Mouse (Mus musculus) C2C12 (cell line): ENCODE measurements around the gene Rpl11.
A peak's percentile ranks its signal among the peaks of the same experiment; 100 is the strongest.

ENCODE experiments used
- CEBPB ChIP-seq: IDR thresholded peaks from one replicate; pipeline ENCODE4 v1.6.1; 2011; ENCODE audit warnings: low read depth, mild to moderate bottlenecking, control low read depth, moderate library complexity
- CTCF ChIP-seq: IDR thresholded peaks from one replicate; pipeline ENCODE4 v1.5.1; 2011; ENCODE audit not compliant: control insufficient read depth, insufficient read depth, insufficient read length
- MAX ChIP-seq: IDR thresholded peaks from one replicate; pipeline ENCODE4 v1.6.1; 2011; ENCODE audit warnings: mild to moderate bottlenecking, control low read depth
- MYOD1 ChIP-seq: IDR thresholded peaks from one replicate; pipeline ENCODE4 v1.6.1; 2011; ENCODE audit warnings: low read depth; ENCODE audit not compliant: control insufficient read depth, insufficient read length
- MYOG ChIP-seq: IDR thresholded peaks from one replicate; pipeline ENCODE4 v1.6.1; 2011; ENCODE audit not compliant: control insufficient read depth, insufficient read length; ENCODE audit errors: extremely low read depth

DNA sequence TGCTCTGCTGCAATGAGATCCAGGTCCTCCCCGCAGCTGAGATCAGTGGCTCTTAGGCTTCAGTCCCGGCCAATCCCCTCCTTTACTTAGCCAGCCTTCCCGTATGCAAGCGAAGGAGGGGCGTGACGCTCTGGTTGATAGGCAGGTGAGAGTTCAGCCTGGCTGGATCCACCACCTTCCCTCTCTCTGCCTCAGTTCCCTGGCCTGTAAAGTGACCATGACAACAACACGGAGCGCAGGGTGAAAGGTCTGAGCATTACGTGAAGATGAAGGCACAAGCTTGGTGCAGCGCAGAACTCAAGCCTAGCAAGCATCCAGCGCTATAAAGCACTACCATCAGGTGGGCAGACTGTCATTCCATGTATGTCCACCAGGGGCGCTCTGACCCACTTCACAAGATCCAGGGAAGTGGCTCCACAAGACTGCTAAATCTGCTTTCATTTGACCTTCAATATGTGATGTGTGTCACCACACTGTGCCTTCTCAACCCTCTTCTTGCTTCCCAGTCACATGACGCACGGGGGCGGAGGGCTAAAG, 18.0 kb upstream of the Rpl11 start:
- TF ChIP-seq MYOG: no peak
- TF ChIP-seq MAX: no peak
- peak; percentile 65 for TF ChIP-seq CTCF
- TF ChIP-seq CEBPB: no peak
- TF ChIP-seq MYOD1: no peak
